Mouse (Mus musculus): ENCODE results near the gene 4933424G06Rik. TPM values are rescaled to one million over a fixed set of nuclear protein-coding genes. Genes with fewer than 3 reads are reported as not detected.

4933424G06Rik gene
- polyA plus RNA-seq, 1 experiment: 0.21 TPM

GRCm38 (mm10) chr1:36766431-36767205 lies 56.7 kb downstream of the 4933424G06Rik start:
- Histone ChIP-seq H3K27ac (ENCODE audit: insufficient read depth, low read length) (no peak overlapping the region), H3K4me1 (ENCODE audit: control insufficient read depth, insufficient read depth, low read length) (no peaks in the 10 kb centered on the region), H3K4me3 (replicated peaks; ENCODE audit: insufficient read depth, low read depth, low read length) (no peak overlapping the region), H3K27me3 (ENCODE audit: control insufficient read depth, insufficient read depth, low read length) (no peaks in the 10 kb centered on the region)
- TF ChIP-seq CTCF (IDR thresholded peaks at IDR 0.05; ENCODE audit: borderline replicate concordance, insufficient read depth, low read depth, low read length): no peak
- no peak for TF ChIP-seq POLR2A (IDR thresholded peaks at IDR 0.05; ENCODE audit: borderline replicate concordance, insufficient read depth, low read length)
- 51% methylated on average over 4 of the region's 4 CpGs for WGBS
- no peak for DNase-seq

- Histone ChIP-seq H3K4me3 (replicated peaks; ENCODE audit: insufficient read depth, low read depth, low read length) (no peak overlapping the region), H3K27me3 (ENCODE audit: control insufficient read depth, insufficient read depth, low read length) (no peaks in the 10 kb centered on the region), H3K27ac (ENCODE audit: insufficient read depth, low read length) (no peak overlapping the region), H3K4me1 (ENCODE audit: control insufficient read depth, insufficient read depth, low read length) (no peaks in the 10 kb centered on the region)
- TF ChIP-seq POLR2A (IDR thresholded peaks at IDR 0.05; ENCODE audit: borderline replicate concordance, insufficient read depth, low read length) (no peak), CTCF (IDR thresholded peaks at IDR 0.05; ENCODE audit: borderline replicate concordance, insufficient read depth, low read depth, low read length) (no peak)
- no peak for DNase-seq
- 48% methylated on average over 10 of the region's 10 CpGs for WGBS
These were observed 57.4 kb downstream of the 4933424G06Rik start for GRCm38 (mm10) chr1:36767321-36767720.

- WGBS: 81% methylated on average over 5 of the region's 5 CpGs
- Histone ChIP-seq H3K27ac (ENCODE audit: insufficient read depth, low read length) (no peak overlapping the region), H3K27me3 (ENCODE audit: control insufficient read depth, insufficient read depth, low read length) (no peaks in the 10 kb centered on the region), H3K4me3 (replicated peaks; ENCODE audit: insufficient read depth, low read depth, low read length) (no peak overlapping the region), H3K4me1 (ENCODE audit: control insufficient read depth, insufficient read depth, low read length) (no peaks in the 10 kb centered on the region)
- DNase-seq: no peak
- TF ChIP-seq POLR2A (IDR thresholded peaks at IDR 0.05; ENCODE audit: borderline replicate concordance, insufficient read depth, low read length) (no peak), CTCF (IDR thresholded peaks at IDR 0.05; ENCODE audit: borderline replicate concordance, insufficient read depth, low read depth, low read length) (no peak)
These were observed 58.8 kb downstream of the 4933424G06Rik start for GRCm38 (mm10) chr1:36768786-36769185.

GRCm38 (mm10) chr1:36769951-36770350 lies 60.0 kb downstream of the 4933424G06Rik start:
- TF ChIP-seq CTCF (IDR thresholded peaks at IDR 0.05; ENCODE audit: borderline replicate concordance, insufficient read depth, low read depth, low read length) (no peak), POLR2A (IDR thresholded peaks at IDR 0.05; ENCODE audit: borderline replicate concordance, insufficient read depth, low read length) (no peak)
- no peak overlapping the region for H3K4me3 ChIP-seq (replicated peaks; ENCODE audit: insufficient read depth, low read depth, low read length)
- WGBS: 90% methylated on average over 1 of the region's 1 CpGs
- no peaks in the 10 kb centered on the region for H3K27me3 ChIP-seq (ENCODE audit: control insufficient read depth, insufficient read depth, low read length)
- no peaks in the 10 kb centered on the region for H3K4me1 ChIP-seq (ENCODE audit: control insufficient read depth, insufficient read depth, low read length)
- DNase-seq: no peak
- no peak overlapping the region for H3K27ac ChIP-seq (ENCODE audit: insufficient read depth, low read length)

- WGBS: 18% methylated on average over 27 of the region's 27 CpGs
- H3K4me3 ChIP-seq (replicated peaks; ENCODE audit: insufficient read depth, low read depth, low read length): no peak overlapping the region
- H3K4me1 ChIP-seq (ENCODE audit: control insufficient read depth, insufficient read depth, low read length): no peaks in the 10 kb centered on the region
- no peak overlapping the region for H3K27ac ChIP-seq (ENCODE audit: insufficient read depth, low read length)
- H3K27me3 ChIP-seq (ENCODE audit: control insufficient read depth, insufficient read depth, low read length): no peaks in the 10 kb centered on the region
- DNase-seq: no peak
- TF ChIP-seq POLR2A (IDR thresholded peaks at IDR 0.05; ENCODE audit: borderline replicate concordance, insufficient read depth, low read length): no peak
- no peak for TF ChIP-seq CTCF (IDR thresholded peaks at IDR 0.05; ENCODE audit: borderline replicate concordance, insufficient read depth, low read depth, low read length)
These were observed 61.0 kb downstream of the 4933424G06Rik start for GRCm38 (mm10) chr1:36770998-36771397.

- H3K4me3 ChIP-seq (replicated peaks; ENCODE audit: insufficient read depth, low read depth, low read length): no peak overlapping the region
- no peaks in the 10 kb centered on the region for H3K27me3 ChIP-seq (ENCODE audit: control insufficient read depth, insufficient read depth, low read length)
- TF ChIP-seq POLR2A (IDR thresholded peaks at IDR 0.05; ENCODE audit: borderline replicate concordance, insufficient read depth, low read length) (no peak), CTCF (IDR thresholded peaks at IDR 0.05; ENCODE audit: borderline replicate concordance, insufficient read depth, low read depth, low read length) (no peak)
- DNase-seq: no peak
- H3K27ac ChIP-seq (ENCODE audit: insufficient read depth, low read length): no peak overlapping the region
- H3K4me1 ChIP-seq (ENCODE audit: control insufficient read depth, insufficient read depth, low read length): no peaks in the 10 kb centered on the region
- WGBS: 88% methylated on average over 9 of the region's 9 CpGs
These were observed 62.4 kb downstream of the 4933424G06Rik start for GRCm38 (mm10) chr1:36772198-36772934.

- DNase-seq: no peak
- Histone ChIP-seq H3K4me1 (ENCODE audit: control insufficient read depth, insufficient read depth, low read length) (0 out of 2 replicates have a peak, but pooled peaks cover 8% of the 10 kb centered on the region), H3K27ac (ENCODE audit: insufficient read depth, low read length) (no peak overlapping the region), H3K4me3 (replicated peaks; ENCODE audit: insufficient read depth, low read depth, low read length) (no peak overlapping the region), H3K27me3 (ENCODE audit: control insufficient read depth, insufficient read depth, low read length) (no peaks in the 10 kb centered on the region)
- TF ChIP-seq CTCF (IDR thresholded peaks at IDR 0.05; ENCODE audit: borderline replicate concordance, insufficient read depth, low read depth, low read length) (no peak), POLR2A (IDR thresholded peaks at IDR 0.05; ENCODE audit: borderline replicate concordance, insufficient read depth, low read length) (no peak)
- 84% methylated on average over 13 of the region's 13 CpGs for WGBS
These were observed 70.8 kb downstream of the 4933424G06Rik start for GRCm38 (mm10) chr1:36780793-36781192.
